Mouse (Mus musculus): ENCODE results near the gene Fto. TPM values are rescaled to one million over a fixed set of nuclear protein-coding genes. Genes with fewer than 3 reads are reported as not detected.

The Fto gene
- polyA plus RNA-seq, 1 experiment from 2014 or later = 89.0 TPM

GRCm38 (mm10) chr8:91613603-91614002 lies 300.3 kb downstream of the Fto start:
- Histone ChIP-seq H3K27me3 (ENCODE audit: insufficient read depth, low read length) (peaks cover 4% of the 10 kb centered on the region), H3K9ac (replicated peaks; ENCODE audit: low read length) (no peak overlapping the region), H3K4me2 (replicated peaks; ENCODE audit: low read depth, low read length) (no peak overlapping the region), H3K9me3 (ENCODE audit: low read length) (no peaks in the 10 kb centered on the region), H3K36me3 (ENCODE audit: insufficient read depth, low read length) (no peaks in the 10 kb centered on the region), H3K27ac (ENCODE audit: low read length) (no peak overlapping the region), H3K4me3 (ENCODE audit: low read length) (no peak overlapping the region), H3K4me1 (ENCODE audit: insufficient read depth, low read length) (peaks cover 31% of the 10 kb centered on the region)
- WGBS = 16% methylated on average over 9 of the region's 9 CpGs
- peak; percentile 86 for ATAC-seq (ENCODE audit: low FRiP score, low TSS enrichment)

- H3K4me1 ChIP-seq (ENCODE audit: insufficient read depth, low read length) = peaks cover 31% of the 10 kb centered on the region
- H3K4me3 ChIP-seq (ENCODE audit: low read length) = no peak overlapping the region
Measured at GRCm38 (mm10) chr8:91615196-91615595, 301.9 kb downstream of the Fto start.

DNA sequence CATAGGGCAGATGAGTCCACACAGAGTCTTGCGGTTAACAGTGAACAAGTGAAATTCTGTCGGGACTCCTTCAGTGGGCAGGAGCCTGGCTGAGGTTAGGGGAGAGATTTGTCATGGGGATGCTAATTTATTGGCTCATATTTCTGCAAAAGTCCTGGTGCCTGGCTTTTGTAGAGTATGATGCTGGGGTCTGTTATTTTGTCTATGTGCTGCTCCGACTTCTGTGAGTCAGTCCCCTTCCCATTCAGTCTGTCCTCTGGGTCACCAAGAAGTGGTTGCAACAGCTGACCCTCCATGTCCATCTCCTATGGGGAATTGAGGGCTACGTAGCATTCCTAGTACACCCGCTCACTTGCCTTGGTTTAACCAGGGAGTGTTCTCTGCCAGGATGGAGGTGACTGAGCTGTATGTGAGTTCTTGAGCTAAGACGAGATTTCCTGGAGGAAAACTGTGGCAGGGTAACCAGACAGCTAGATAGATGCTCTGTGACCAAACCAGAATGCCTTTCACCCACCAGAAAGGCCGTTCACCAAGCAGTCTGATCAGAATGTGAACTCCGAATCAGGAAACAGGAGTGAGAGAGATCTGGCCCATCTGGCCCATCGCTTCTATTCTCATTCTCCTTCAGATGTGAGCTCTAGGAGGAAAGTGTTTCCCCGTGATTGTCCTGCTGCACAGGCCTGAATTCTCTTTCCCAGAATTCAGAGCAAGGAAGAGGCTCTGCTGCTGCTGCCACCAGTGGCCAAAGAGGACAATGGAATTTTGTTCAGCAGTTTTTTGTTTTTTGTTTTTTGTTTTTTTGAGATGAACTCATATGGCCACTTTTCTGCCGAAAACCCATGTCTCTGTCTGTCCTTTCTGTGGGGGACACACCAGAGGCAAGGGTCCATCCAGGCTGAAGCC lies 302.7 kb downstream of the Fto start:
- Histone ChIP-seq H3K9ac (replicated peaks; ENCODE audit: low read length) (no peak overlapping the region), H3K9me3 (ENCODE audit: low read length) (no peaks in the 10 kb centered on the region), H3K4me2 (replicated peaks; ENCODE audit: low read depth, low read length) (no peak overlapping the region), H3K4me3 (ENCODE audit: low read length) (no peak overlapping the region), H3K36me3 (ENCODE audit: insufficient read depth, low read length) (no peaks in the 10 kb centered on the region), H3K4me1 (ENCODE audit: insufficient read depth, low read length) (peaks cover 28% of the 10 kb centered on the region), H3K27me3 (ENCODE audit: insufficient read depth, low read length) (peaks cover 9% of the 10 kb centered on the region), H3K27ac (ENCODE audit: low read length) (no peak overlapping the region)
- ATAC-seq (ENCODE audit: low FRiP score, low TSS enrichment) = no peak
- 84% methylated on average over 11 of the region's 11 CpGs for WGBS

More at GRCm38 (mm10) chr8:91615196-91615595, 301.9 kb downstream of the Fto start:
- 84% methylated on average over 8 of the region's 8 CpGs for WGBS
- no peaks in the 10 kb centered on the region for H3K36me3 ChIP-seq (ENCODE audit: insufficient read depth, low read length)
- no peaks in the 10 kb centered on the region for H3K9me3 ChIP-seq (ENCODE audit: low read length)
- no peak overlapping the region for H3K27ac ChIP-seq (ENCODE audit: low read length)
- peaks cover 6% of the 10 kb centered on the region for H3K27me3 ChIP-seq (ENCODE audit: insufficient read depth, low read length)
- H3K9ac ChIP-seq (replicated peaks; ENCODE audit: low read length) = no peak overlapping the region
- ATAC-seq (ENCODE audit: low FRiP score, low TSS enrichment) = no peak
- no peak overlapping the region for H3K4me2 ChIP-seq (replicated peaks; ENCODE audit: low read depth, low read length)

GRCm38 (mm10) chr8:91617772-91618171 lies 304.4 kb downstream of the Fto start:
- WGBS = 83% methylated on average over 5 of the region's 5 CpGs
- Histone ChIP-seq H3K36me3 (ENCODE audit: insufficient read depth, low read length) (no peaks in the 10 kb centered on the region), H3K4me1 (ENCODE audit: insufficient read depth, low read length) (peaks cover 11% of the 10 kb centered on the region), H3K9me3 (ENCODE audit: low read length) (no peaks in the 10 kb centered on the region), H3K4me3 (ENCODE audit: low read length) (no peak overlapping the region), H3K9ac (replicated peaks; ENCODE audit: low read length) (no peak overlapping the region), H3K4me2 (replicated peaks; ENCODE audit: low read depth, low read length) (no peak overlapping the region), H3K27me3 (ENCODE audit: insufficient read depth, low read length) (peaks cover 21% of the 10 kb centered on the region), H3K27ac (ENCODE audit: low read length) (no peak overlapping the region)
- no peak for ATAC-seq (ENCODE audit: low FRiP score, low TSS enrichment)

- WGBS = 27% methylated on average over 12 of the region's 12 CpGs
- peaks cover 21% of the 10 kb centered on the region for H3K27me3 ChIP-seq (ENCODE audit: insufficient read depth, low read length)
- ATAC-seq (ENCODE audit: low FRiP score, low TSS enrichment) = no peak
Measured at GRCm38 (mm10) chr8:91622757-91623156, 309.4 kb downstream of the Fto start.

DNA sequence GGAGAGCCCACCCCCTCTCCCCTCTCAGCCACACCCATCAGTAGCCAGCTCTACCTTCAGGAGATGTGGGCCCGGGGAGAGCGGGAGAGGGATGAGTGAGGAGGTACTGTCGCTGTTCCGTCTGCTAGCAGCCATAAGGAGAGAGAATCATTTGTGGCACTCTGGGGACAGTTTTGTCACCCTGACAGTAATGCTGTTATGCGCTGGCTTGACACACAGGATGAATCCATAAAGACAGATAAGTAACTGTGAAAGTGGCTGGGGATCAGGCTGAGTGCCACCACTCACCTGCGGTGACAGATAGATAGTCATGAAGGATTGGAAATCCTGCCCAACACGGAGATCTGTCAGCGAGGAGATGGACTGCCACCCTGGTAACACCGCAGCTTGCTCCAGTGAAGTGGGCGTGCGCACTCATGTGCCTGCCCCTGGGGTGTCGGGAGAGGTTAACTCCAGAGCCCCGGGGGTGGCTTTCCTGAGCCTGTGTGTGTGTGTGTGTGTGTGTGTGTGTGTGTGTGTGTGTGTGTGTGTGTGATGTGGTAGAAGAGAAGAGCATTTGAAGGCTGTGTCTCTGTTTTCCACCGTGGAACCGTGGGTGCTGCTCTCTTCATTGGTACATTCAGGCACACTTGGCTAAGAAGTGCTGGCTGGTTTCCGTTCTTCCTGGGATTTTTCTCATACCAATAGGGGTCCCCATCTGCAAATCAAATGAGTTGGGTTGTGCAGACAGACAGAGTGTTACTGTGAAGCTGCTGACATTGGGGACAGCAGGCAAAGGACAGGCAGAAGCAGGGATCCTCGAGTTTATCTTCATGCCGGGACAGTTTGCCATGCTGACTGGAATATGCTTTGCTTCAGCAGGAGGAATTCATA lies 312.6 kb downstream of the Fto start:
- ATAC-seq (ENCODE audit: low FRiP score, low TSS enrichment) = no peak
- Histone ChIP-seq H3K36me3 (ENCODE audit: insufficient read depth, low read length) (no peaks in the 10 kb centered on the region), H3K9ac (replicated peaks; ENCODE audit: low read length) (no peak overlapping the region), H3K4me1 (ENCODE audit: insufficient read depth, low read length) (peaks cover 22% of the 10 kb centered on the region), H3K27me3 (ENCODE audit: insufficient read depth, low read length) (peaks cover 16% of the 10 kb centered on the region), H3K27ac (ENCODE audit: low read length) (no peak overlapping the region), H3K4me3 (ENCODE audit: low read length) (no peak overlapping the region), H3K9me3 (ENCODE audit: low read length) (no peaks in the 10 kb centered on the region), H3K4me2 (replicated peaks; ENCODE audit: low read depth, low read length) (no peak overlapping the region)
- WGBS = 54% methylated on average over 18 of the region's 18 CpGs

More at GRCm38 (mm10) chr8:91622757-91623156, 309.4 kb downstream of the Fto start:
- Histone ChIP-seq H3K4me3 (ENCODE audit: low read length) (no peak overlapping the region), H3K36me3 (ENCODE audit: insufficient read depth, low read length) (no peaks in the 10 kb centered on the region), H3K9ac (replicated peaks; ENCODE audit: low read length) (no peak overlapping the region), H3K9me3 (ENCODE audit: low read length) (no peaks in the 10 kb centered on the region), H3K4me1 (ENCODE audit: insufficient read depth, low read length) (peaks cover 4% of the 10 kb centered on the region; the same call in 1 of the 2 replicates), H3K27ac (ENCODE audit: low read length) (no peak overlapping the region), H3K4me2 (replicated peaks; ENCODE audit: low read depth, low read length) (no peak overlapping the region)

DNA sequence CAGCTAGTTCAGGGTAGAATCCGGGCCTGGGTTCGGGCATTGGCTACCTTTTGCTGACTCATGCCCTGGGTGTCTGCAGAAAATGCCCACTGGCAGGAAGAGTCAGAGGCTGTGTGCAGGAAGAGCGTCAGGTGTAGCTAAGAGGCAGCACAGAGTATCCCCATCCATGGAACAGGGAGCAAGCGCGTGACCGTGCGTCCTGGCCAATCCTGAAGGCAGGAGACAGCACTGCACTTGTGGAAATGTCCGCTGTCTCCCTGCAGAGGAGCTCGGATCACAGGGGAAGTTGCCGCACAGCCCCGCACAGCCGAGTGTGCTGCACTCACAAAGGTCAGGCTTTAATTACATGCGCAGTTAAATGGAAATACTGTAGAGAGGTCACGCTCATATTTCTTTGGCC lies 316.3 kb downstream of the Fto start:
- Histone ChIP-seq H3K9ac (replicated peaks; ENCODE audit: low read length) (no peak overlapping the region; the same call in 1 of the 2 replicates), H3K4me1 (ENCODE audit: insufficient read depth, low read length) (peaks cover 29% of the 10 kb centered on the region), H3K27ac (ENCODE audit: low read length) (no peak overlapping the region), H3K9me3 (ENCODE audit: low read length) (no peaks in the 10 kb centered on the region), H3K36me3 (ENCODE audit: insufficient read depth, low read length) (no peaks in the 10 kb centered on the region), H3K4me3 (ENCODE audit: low read length) (peak overlapping the region; percentile 1; the same call in 1 of the 2 replicates), H3K4me2 (replicated peaks; ENCODE audit: low read depth, low read length) (peak overlapping the region; percentile 39), H3K27me3 (ENCODE audit: insufficient read depth, low read length) (peaks cover 4% of the 10 kb centered on the region; the same call in 1 of the 2 replicates)
- WGBS = 18% methylated on average over 14 of the region's 14 CpGs
- peak; percentile 58; the same call in 1 of the 2 replicates for ATAC-seq (ENCODE audit: low FRiP score, low TSS enrichment)

DNA sequence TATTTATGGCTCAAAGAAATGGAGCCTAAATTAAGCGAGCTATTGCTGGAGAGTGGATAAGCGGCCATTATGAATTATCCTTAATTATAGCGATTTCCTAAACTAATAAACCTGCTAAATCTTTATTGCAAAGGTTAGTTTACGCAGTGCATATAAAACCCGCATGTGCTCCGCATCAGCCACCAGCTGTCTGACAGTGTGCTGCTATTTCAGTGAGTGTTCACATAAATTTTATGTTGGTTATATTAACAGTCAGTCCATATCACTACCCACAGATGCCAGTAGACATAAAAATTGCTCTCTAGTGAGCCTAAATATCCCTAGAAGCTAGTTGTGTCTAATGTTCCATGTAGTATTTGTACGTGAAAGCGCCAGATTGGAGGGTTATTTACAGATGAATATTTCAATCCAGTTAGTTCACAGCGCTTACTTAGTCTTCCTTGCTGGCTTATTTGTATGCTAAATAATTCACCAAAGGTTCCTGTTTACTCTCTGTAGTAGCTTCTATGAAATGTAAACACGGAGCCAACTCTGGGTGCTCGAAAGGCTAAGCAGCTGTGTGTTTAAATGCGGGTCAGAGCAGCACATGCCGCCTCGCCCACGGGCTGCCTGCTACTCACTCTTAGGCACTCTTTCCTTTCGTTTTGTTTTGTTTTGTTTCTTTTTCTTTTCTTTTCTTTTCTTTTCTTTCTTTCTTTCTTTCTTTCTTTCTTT lies 317.2 kb downstream of the Fto start:
- Histone ChIP-seq H3K27me3 (ENCODE audit: insufficient read depth, low read length) (peaks cover 4% of the 10 kb centered on the region; the same call in 1 of the 2 replicates), H3K4me1 (ENCODE audit: insufficient read depth, low read length) (peaks cover 29% of the 10 kb centered on the region), H3K36me3 (ENCODE audit: insufficient read depth, low read length) (no peaks in the 10 kb centered on the region), H3K4me3 (ENCODE audit: low read length) (no peak overlapping the region), H3K9me3 (ENCODE audit: low read length) (no peaks in the 10 kb centered on the region), H3K9ac (replicated peaks; ENCODE audit: low read length) (no peak overlapping the region), H3K27ac (ENCODE audit: low read length) (no peak overlapping the region), H3K4me2 (replicated peaks; ENCODE audit: low read depth, low read length) (no peak overlapping the region)
- 35% methylated on average over 16 of the region's 16 CpGs for WGBS
- ATAC-seq (ENCODE audit: low FRiP score, low TSS enrichment) = no peak

DNA sequence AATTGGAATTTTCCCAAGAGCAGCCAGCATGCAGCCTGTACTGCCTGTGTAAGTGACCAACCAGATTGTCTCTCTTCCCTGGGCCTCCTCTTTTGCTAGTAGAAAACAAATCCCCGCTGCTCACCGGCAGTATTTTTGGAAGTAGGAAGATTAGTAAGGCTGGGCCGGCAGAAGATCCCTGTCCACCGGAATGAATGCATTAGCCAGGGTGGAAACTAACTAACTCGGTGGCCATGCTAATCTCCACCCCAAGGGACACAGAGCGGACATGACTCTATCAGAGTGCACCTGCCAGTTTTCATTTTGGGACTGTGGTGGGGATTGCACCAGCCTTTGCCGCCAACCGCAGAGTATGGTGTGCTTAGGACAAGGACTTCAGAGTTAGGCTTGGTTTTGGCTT lies 319.1 kb downstream of the Fto start:
- no peak for ATAC-seq (ENCODE audit: low FRiP score, low TSS enrichment)

More for the DNA sequence above, 319.1 kb downstream of the Fto start:
- Histone ChIP-seq H3K9me3 (ENCODE audit: low read length) (no peaks in the 10 kb centered on the region), H3K36me3 (ENCODE audit: insufficient read depth, low read length) (no peaks in the 10 kb centered on the region), H3K4me2 (replicated peaks; ENCODE audit: low read depth, low read length) (no peak overlapping the region), H3K27me3 (ENCODE audit: insufficient read depth, low read length) (no peaks in the 10 kb centered on the region), H3K4me1 (ENCODE audit: insufficient read depth, low read length) (peaks cover 25% of the 10 kb centered on the region), H3K27ac (ENCODE audit: low read length) (no peak overlapping the region), H3K4me3 (ENCODE audit: low read length) (no peak overlapping the region), H3K9ac (replicated peaks; ENCODE audit: low read length) (no peak overlapping the region)
- 91% methylated on average over 8 of the region's 8 CpGs for WGBS

Measured in kidney, embryonic 16.5 days (tissue).